Mouse (Mus musculus) CH12.LX (cell line): ENCODE measurements around the gene Gas2l2. TPM values are rescaled to one million over a fixed set of nuclear protein-coding genes. Genes with fewer than 3 reads are reported as not detected.

ENCODE experiments used
- DNase-seq: peaks from one replicate; pipeline ENCODE4 v3.0.0-alpha.2; 2013; ENCODE audit errors: extremely low read depth
- H3K27ac ChIP-seq: 2 replicates; pipeline ENCODE4 v1.5.1; 2012; ENCODE audit warnings: low read depth, mild to moderate bottlenecking, control low read depth, moderate library complexity; ENCODE audit not compliant: insufficient read depth
- H3K27me3 ChIP-seq: replicated peaks from 2 replicates; pipeline ENCODE3; 2012; ENCODE audit warnings: inconsistent platforms
- H3K36me3 ChIP-seq, 2 experiments: replicated peaks in 1 of 2; 2 replicates each; pipeline versions ENCODE3 to v1.6.1; 2012; ENCODE audit warnings: inconsistent platforms in 1 of 2, low read length in 1 of 2, mild to moderate bottlenecking in 1 of 2, mixed read lengths in 1 of 2, moderate library complexity in 1 of 2; ENCODE audit not compliant: control insufficient read depth in 1 of 2, insufficient read depth in 1 of 2
- H3K4me1 ChIP-seq, 2 experiments: 2 replicates each; pipeline ENCODE4 v1.6.1; 2012; ENCODE audit warnings: inconsistent platforms in 1 of 2, moderate library complexity in 1 of 2; ENCODE audit not compliant: insufficient read depth in 2 of 2, control insufficient read depth in 1 of 2
- H3K4me2 ChIP-seq: 2 replicates; pipeline ENCODE4 v1.6.1; 2012; ENCODE audit warnings: low read depth, mild to moderate bottlenecking, control low read depth; ENCODE audit not compliant: poor library complexity, insufficient read depth, severe bottlenecking
- H3K4me3 ChIP-seq, 3 experiments: fragments of 150-350 bp in 1 of 3; sonication (generic) in 1 of 3; replicated peaks in 1 of 3; 2 replicates each; pipeline versions ENCODE3 to v1.5.1; 2011 to 2012; ENCODE audit warnings: low read depth in 2 of 3, low read length in 2 of 3, mild to moderate bottlenecking in 2 of 3, moderate library complexity in 2 of 3, control low read depth in 1 of 3, improper control_type of control experiment in 1 of 3, inconsistent platforms in 1 of 3, mixed read lengths in 1 of 3; ENCODE audit not compliant: poor library complexity in 1 of 3
- H3K79me2 ChIP-seq: replicated peaks from 2 replicates; pipeline ENCODE4 v1.6.1; 2012; ENCODE audit warnings: mild to moderate bottlenecking, moderate library complexity; ENCODE audit not compliant: control insufficient read depth, poor library complexity, insufficient read depth, severe bottlenecking; ENCODE audit errors: extremely low read depth
- H3K9ac ChIP-seq: 2 replicates; pipeline ENCODE4 v1.6.1; 2012; ENCODE audit warnings: low read depth, mild to moderate bottlenecking, control low read depth, moderate library complexity; ENCODE audit not compliant: insufficient read depth
- H3K9me3 ChIP-seq: replicated peaks from 2 replicates; pipeline ENCODE3; 2012; ENCODE audit warnings: low read length, inconsistent platforms, mixed read lengths
- CHD1 ChIP-seq: IDR thresholded peaks from 2 replicates; pipeline ENCODE4 v1.6.1; 2012; ENCODE audit warnings: low read depth, low read length, improper control_type of control experiment, inconsistent platforms
- CTCF ChIP-seq, 2 experiments: IDR thresholded peaks in 1 of 2; conservative IDR thresholded peaks in 1 of 2; 2 replicates each; pipeline ENCODE4 v1.5.1; 2011 to 2012; ENCODE audit warnings: low read depth in 2 of 2, low read length in 2 of 2, improper control_type of control experiment in 1 of 2, inconsistent platforms in 1 of 2, mild to moderate bottlenecking in 1 of 2, moderate library complexity in 1 of 2
- ELF1 ChIP-seq: IDR thresholded peaks from 2 replicates; pipeline ENCODE4 v1.6.1; 2014; ENCODE audit warnings: low read depth, mild to moderate bottlenecking, inconsistent platforms, low read length, improper control_type of control experiment
- EP300 ChIP-seq: IDR thresholded peaks from 2 replicates; pipeline ENCODE4 v1.6.1; 2011; ENCODE audit warnings: low read length, improper control_type of control experiment
- JUN ChIP-seq: IDR thresholded peaks from 2 replicates; pipeline ENCODE4 v1.6.1; 2011; ENCODE audit warnings: low read depth, mild to moderate bottlenecking, low read length, improper control_type of control experiment, moderate library complexity; ENCODE audit not compliant: insufficient read depth
- JUND ChIP-seq: conservative IDR thresholded peaks from 2 replicates; pipeline ENCODE4 v1.6.1; 2011; ENCODE audit warnings: low read depth, low read length, improper control_type of control experiment
- MAX ChIP-seq: IDR thresholded peaks from 2 replicates; pipeline ENCODE4 v1.6.1; 2011; ENCODE audit warnings: low read length, improper control_type of control experiment
- MAZ ChIP-seq: IDR thresholded peaks from 2 replicates; pipeline ENCODE4 v1.6.1; 2012; ENCODE audit warnings: low read depth, mild to moderate bottlenecking, inconsistent platforms, low read length, improper control_type of control experiment, moderate library complexity
- MEF2A ChIP-seq: IDR thresholded peaks from 2 replicates; pipeline ENCODE4 v1.6.1; 2014; ENCODE audit warnings: low read depth, mild to moderate bottlenecking, inconsistent platforms, low read length, improper control_type of control experiment, borderline replicate concordance
- MXI1 ChIP-seq: IDR thresholded peaks from 2 replicates; pipeline ENCODE4 v1.6.1; 2011; ENCODE audit warnings: mild to moderate bottlenecking, low read depth, low read length, improper control_type of control experiment
- MYC ChIP-seq: IDR thresholded peaks from 2 replicates; pipeline ENCODE4 v1.6.1; 2011; ENCODE audit warnings: low read depth, mild to moderate bottlenecking, improper control_type of control experiment, low read length
- RAD21 ChIP-seq: IDR thresholded peaks from 2 replicates; pipeline ENCODE4 v1.6.1; 2011; ENCODE audit warnings: low read depth, mild to moderate bottlenecking, low read length, improper control_type of control experiment, moderate library complexity
- RCOR1 ChIP-seq: conservative IDR thresholded peaks from 2 replicates; pipeline ENCODE4 v1.6.1; 2012; ENCODE audit warnings: low read depth, mild to moderate bottlenecking, inconsistent platforms, low read length, improper control_type of control experiment
- SIN3A ChIP-seq: IDR thresholded peaks from 2 replicates; pipeline ENCODE4 v1.6.1; 2012; ENCODE audit warnings: low read length, improper control_type of control experiment, inconsistent platforms
- TBP ChIP-seq: conservative IDR thresholded peaks from 2 replicates; pipeline ENCODE4 v1.6.1; 2011; ENCODE audit warnings: low read depth, low read length, improper control_type of control experiment
- TCF12 ChIP-seq: IDR thresholded peaks from 2 replicates; pipeline ENCODE4 v1.6.1; 2014; ENCODE audit warnings: low read depth, mild to moderate bottlenecking, inconsistent platforms, low read length, improper control_type of control experiment
- UBTF ChIP-seq: IDR thresholded peaks from 2 replicates; pipeline ENCODE4 v1.6.1; 2012; ENCODE audit warnings: low read depth, mild to moderate bottlenecking, inconsistent platforms, low read length, improper control_type of control experiment, moderate library complexity
- ZKSCAN1 ChIP-seq: IDR thresholded peaks from 2 replicates; pipeline ENCODE4 v1.6.1; 2012; ENCODE audit warnings: low read depth, inconsistent platforms, low read length, improper control_type of control experiment, borderline replicate concordance
- dilution Hi-C: fragments of 300-500 bp; cut with MboI; formaldehyde crosslinking; loops from 2 replicates; pipeline ENCODE4 v1.14.3; 2020; ENCODE audit warnings: low sequenced_read_pairs; ENCODE audit not compliant: extremely low pct_unique_long_range_greater_than_20kb, extremely low pct_ligation_motif_present
- in situ Hi-C: fragments of 300-500 bp; cut with MboI; formaldehyde crosslinking; loops from 3 replicates; pipeline ENCODE4 v1.14.3; 2019; ENCODE audit warnings: low sequenced_read_pairs, low pct_ligation_motif_present, low pct_unique_long_range_greater_than_20kb, mixed read lengths
- polyA plus RNA-seq: library from polyadenylated mRNA; unstranded; fragments of >175 nt; gene quantifications from 2 replicates; pipeline ENCODE4 v1.2.1, GENCODE M21; 2012; ENCODE audit warnings: low read depth; ENCODE audit not compliant: insufficient read length
- total RNA-seq, 2 experiments: library from RNA; depleted of rRNA; stranded (reverse); fragments of 300-350 nt in 1 of 2; fragments of >200 nt in 1 of 2; gene quantifications; 2 replicates each; pipeline ENCODE4 v1.2.3; 2012 to 2014

The Gas2l2 gene
- total and polyA plus RNA-seq, 3 experiments = not detected

GRCm38 (mm10) chr11:83417708-83418107, 11.5 kb downstream of the Gas2l2 start:
- Histone ChIP-seq H3K9ac (no peak overlapping the region), H3K36me3 (no peaks in the 10 kb centered on the region), H3K4me2 (no peak overlapping the region), H3K79me2 (no peaks in the 10 kb centered on the region), H3K9me3 (peaks cover 3% of the 10 kb centered on the region), H3K4me3 (no peak overlapping the region), H3K27me3 (peaks cover 83% of the 10 kb centered on the region), H3K4me1 (peaks cover 4 to 6% of the 10 kb centered on the region in 2 experiments), H3K27ac (no peak overlapping the region)
- in situ Hi-C loops = loop anchor here (25.0 kb wide), 1 partner anchor 505 kb away; the partner anchor contains the start of genes Nle1 and Unc45b
- no peak for DNase-seq
- dilution Hi-C loops = no loop called here
- TF ChIP-seq MEF2A = no peak
- TF ChIP-seq RAD21 = no peak
- no peak for TF ChIP-seq TCF12
- TF ChIP-seq, all 38 proteins: peak for 0

- no peak overlapping the region for H3K9ac ChIP-seq
- no peaks in the 10 kb centered on the region for H3K36me3 ChIP-seq
- H3K4me1 ChIP-seq = peaks cover 4 to 6% of the 10 kb centered on the region in 2 experiments
- no peak overlapping the region for H3K4me2 ChIP-seq
- dilution Hi-C loops = no loop called here
- peak; percentile 62 for DNase-seq
- in situ Hi-C loops = loop anchor here (25.0 kb wide), 1 partner anchor 505 kb away; the partner anchor contains the start of genes Nle1 and Unc45b
- H3K27ac ChIP-seq = no peak overlapping the region
- peaks cover 3% of the 10 kb centered on the region for H3K9me3 ChIP-seq
- peaks cover 83% of the 10 kb centered on the region for H3K27me3 ChIP-seq
- H3K4me3 ChIP-seq = no peak overlapping the region
- H3K79me2 ChIP-seq = no peaks in the 10 kb centered on the region
- TF ChIP-seq ELF1 (peak; percentile 60; the same call in 1 of the 2 replicates), EP300 (no peak), MYC (no peak), CHD1 (no peak), RAD21 (no peak), TBP (no peak), JUN (no peak), MEF2A (no peak), MAZ (no peak), RCOR1 (no peak), MXI1 (peak; percentile 70), JUND (no peak), CTCF (conservative IDR thresholded peaks at IDR 0.05 in 1 of 2, IDR thresholded peaks at IDR 0.05 in 1 of 2; ENCODE audit: low read depth in 2 of 2, low read length in 2 of 2) (no peak), UBTF (no peak), MAX (no peak), ZKSCAN1 (no peak), SIN3A (peak; percentile 85)
These were observed 12.2 kb downstream of the Gas2l2 start for GRCm38 (mm10) chr11:83417080-83417479.
